Mouse (Mus musculus): ENCODE data around the gene Sp6.
A peak's percentile ranks its signal among the peaks of the same experiment; 100 is the strongest.

Sp6 gene

GRCm38 (mm10) chr11:97063274-97063920, 50.2 kb downstream of the Sp6 start:
- no peak for DNase-seq (ENCODE audit: low spot score in 2 of 2)

- no peak for DNase-seq (ENCODE audit: low spot score in 2 of 2)
Observed at GRCm38 (mm10) chr11:97063921-97064295, 50.7 kb downstream of the Sp6 start.

GRCm38 (mm10) chr11:97065538-97066295, 52.5 kb downstream of the Sp6 start:
- no peak for DNase-seq (ENCODE audit: low spot score in 2 of 2)

- no peak for DNase-seq (ENCODE audit: low spot score in 2 of 2)
Observed at GRCm38 (mm10) chr11:97066656-97067360, 53.6 kb downstream of the Sp6 start.

- no peak for DNase-seq (ENCODE audit: low spot score in 2 of 2)
Observed at GRCm38 (mm10) chr11:97069333-97069732, 56.1 kb downstream of the Sp6 start.

GRCm38 (mm10) chr11:97069770-97070169, 56.6 kb downstream of the Sp6 start:
- no peak for DNase-seq (ENCODE audit: low spot score in 2 of 2)

GRCm38 (mm10) chr11:97071129-97071528, 57.9 kb downstream of the Sp6 start:
- no peak for DNase-seq (ENCODE audit: low spot score in 2 of 2)

- DNase-seq (ENCODE audit: low spot score in 2 of 2) = peak; percentile 67 to 70
Observed at GRCm38 (mm10) chr11:97072533-97072932, 59.3 kb downstream of the Sp6 start.

GRCm38 (mm10) chr11:97074235-97074634, 61.0 kb downstream of the Sp6 start:
- DNase-seq (ENCODE audit: low spot score in 2 of 2) = no peak
